Mouse (Mus musculus) hindbrain, embryonic 14.5 days (tissue): ENCODE measurements around the gene Rras2. TPM values are rescaled to one million over a fixed set of nuclear protein-coding genes. Genes with fewer than 3 reads are reported as not detected.

Source experiments
- ATAC-seq: fragments of 200-750 bp; cut with Nextera tagmentation; 2 replicates; pipeline ENCODE4 v1.8.0; 2017; ENCODE audit warnings: moderate number of reproducible peaks, mild to moderate bottlenecking, moderate TSS enrichment, moderate library complexity; ENCODE audit not compliant: low FRiP score
- DNase-seq: peaks from one replicate; pipeline ENCODE4 v3.0.0-alpha.2; 2015; ENCODE audit warnings: low spot score
- H3K27ac ChIP-seq: fragments of 300-500 bp; sonication (generic); 2 replicates; pipeline ENCODE4 v1.5.1; 2014; ENCODE audit warnings: mild to moderate bottlenecking, moderate library complexity
- H3K27me3 ChIP-seq: fragments of 300-500 bp; sonication (generic); 2 replicates; pipeline ENCODE4 v1.6.1; 2014; ENCODE audit warnings: mild to moderate bottlenecking, low read length, mixed read lengths; ENCODE audit not compliant: control insufficient read depth, insufficient read depth
- H3K36me3 ChIP-seq: fragments of 300-500 bp; sonication (generic); replicated peaks from 2 replicates; pipeline ENCODE4 v1.6.1; 2014; ENCODE audit not compliant: control insufficient read depth, insufficient read depth
- H3K4me1 ChIP-seq: fragments of 300-500 bp; sonication (generic); replicated peaks from 2 replicates; pipeline ENCODE4 v1.6.1; 2014; ENCODE audit warnings: antibody characterized with exemption, low read length, mixed read lengths; ENCODE audit not compliant: control insufficient read depth, insufficient read depth
- H3K4me2 ChIP-seq: fragments of 300-500 bp; sonication (generic); replicated peaks from 2 replicates; pipeline ENCODE4 v1.6.1; 2014; ENCODE audit warnings: mild to moderate bottlenecking, moderate library complexity
- H3K4me3 ChIP-seq: fragments of 300-500 bp; sonication (generic); replicated peaks from 2 replicates; pipeline ENCODE4 v1.5.1; 2014; ENCODE audit warnings: mild to moderate bottlenecking, low read length
- H3K9ac ChIP-seq: fragments of 300-500 bp; sonication (generic); 2 replicates; pipeline ENCODE4 v1.6.1; 2014
- H3K9me3 ChIP-seq: fragments of 300-500 bp; sonication (generic); 2 replicates; pipeline ENCODE4 v1.6.1; 2016; ENCODE audit warnings: low read length; ENCODE audit not compliant: control insufficient read depth
- WGBS: fragments of 180-500 bp; shearing (Covaris S2); extraction: QIAGEN DNeasy Blood & Tissue Kit; methylation state at CpG from one replicate; pipeline ENCODE4 v1.1.7; 2014; 5-methylcytosine and 5-hydroxymethylcytosine counted together
- polyA plus RNA-seq: library from polyadenylated mRNA; unstranded; fragments of >200 nt; fragmentation: Nextera tagmentation; extraction: Ambion mirVana; gene quantifications from 2 replicates; pipeline ENCODE4 v1.2.1, GENCODE M21; 2014

Gene Rras2
- polyA plus RNA-seq, 1 experiment from 2014 or later = 23.9 TPM

GRCm38 (mm10) chr7:114101412-114101811, 16.2 kb downstream of the Rras2 start:
- H3K27me3 ChIP-seq = no peaks in the 10 kb centered on the region
- H3K9ac ChIP-seq = no peak overlapping the region
- no peaks in the 10 kb centered on the region for H3K9me3 ChIP-seq
- H3K4me2 ChIP-seq = no peak overlapping the region
- WGBS = 58% methylated on average over 3 of the region's 3 CpGs
- DNase-seq = no peak
- H3K4me3 ChIP-seq = no peak overlapping the region
- H3K4me1 ChIP-seq = no peaks in the 10 kb centered on the region
- H3K27ac ChIP-seq = no peak overlapping the region
- ATAC-seq = no peak
- H3K36me3 ChIP-seq = no peaks in the 10 kb centered on the region

GRCm38 (mm10) chr7:114093548-114094174, 23.9 kb downstream of the Rras2 start:
- Histone ChIP-seq H3K36me3 (no peaks in the 10 kb centered on the region), H3K9ac (no peak overlapping the region), H3K27ac (no peak overlapping the region), H3K4me2 (no peak overlapping the region), H3K9me3 (no peaks in the 10 kb centered on the region), H3K27me3 (no peaks in the 10 kb centered on the region), H3K4me1 (no peaks in the 10 kb centered on the region), H3K4me3 (no peak overlapping the region)
- ATAC-seq (no peak), DNase-seq (no peak)
- WGBS = 85% methylated on average over 8 of the region's 8 CpGs

GRCm38 (mm10) chr7:114090892-114091545, 26.6 kb downstream of the Rras2 start:
- Histone ChIP-seq H3K9ac (no peak overlapping the region), H3K4me2 (no peak overlapping the region), H3K4me3 (no peak overlapping the region), H3K27me3 (no peaks in the 10 kb centered on the region), H3K27ac (no peak overlapping the region), H3K4me1 (no peaks in the 10 kb centered on the region; the same call in 1 of the 2 replicates), H3K36me3 (no peaks in the 10 kb centered on the region), H3K9me3 (no peaks in the 10 kb centered on the region)
- DNase-seq (no peak), ATAC-seq (no peak)
- WGBS = 76% methylated on average over 10 of the region's 10 CpGs

GRCm38 (mm10) chr7:114090231-114090630, 27.4 kb downstream of the Rras2 start:
- H3K36me3 ChIP-seq = no peaks in the 10 kb centered on the region
- DNase-seq (no peak), ATAC-seq (no peak)
- H3K9me3 ChIP-seq = no peaks in the 10 kb centered on the region
- no peak overlapping the region for H3K4me2 ChIP-seq
- no peak overlapping the region for H3K9ac ChIP-seq
- no peaks in the 10 kb centered on the region; the same call in 1 of the 2 replicates for H3K4me1 ChIP-seq
- H3K27me3 ChIP-seq = no peaks in the 10 kb centered on the region
- H3K4me3 ChIP-seq = no peak overlapping the region
- no peak overlapping the region for H3K27ac ChIP-seq
- WGBS = 85% methylated on average over 3 of the region's 3 CpGs

GRCm38 (mm10) chr7:114088918-114089317, 28.7 kb downstream of the Rras2 start:
- WGBS = 77% methylated on average over 5 of the region's 5 CpGs
- Histone ChIP-seq H3K9me3 (no peaks in the 10 kb centered on the region), H3K9ac (no peak overlapping the region), H3K4me3 (no peak overlapping the region), H3K36me3 (no peaks in the 10 kb centered on the region), H3K4me2 (no peak overlapping the region), H3K4me1 (no peaks in the 10 kb centered on the region; the same call in 1 of the 2 replicates), H3K27me3 (no peaks in the 10 kb centered on the region), H3K27ac (no peak overlapping the region)
- DNase-seq = no peak
- ATAC-seq = no peak

GRCm38 (mm10) chr7:114087986-114088385, 29.6 kb downstream of the Rras2 start:
- WGBS = 18% methylated on average over 11 of the region's 11 CpGs
- Histone ChIP-seq H3K36me3 (no peaks in the 10 kb centered on the region), H3K4me2 (no peak overlapping the region), H3K4me3 (no peak overlapping the region), H3K27me3 (no peaks in the 10 kb centered on the region), H3K9ac (no peak overlapping the region), H3K4me1 (no peaks in the 10 kb centered on the region; the same call in 1 of the 2 replicates), H3K27ac (no peak overlapping the region), H3K9me3 (no peaks in the 10 kb centered on the region)
- DNase-seq = no peak
- ATAC-seq = no peak

- ATAC-seq (no peak), DNase-seq (no peak)
- no peak overlapping the region for H3K9ac ChIP-seq
- H3K4me1 ChIP-seq = no peaks in the 10 kb centered on the region; the same call in 1 of the 2 replicates
- H3K27ac ChIP-seq = no peak overlapping the region
- no peak overlapping the region for H3K4me3 ChIP-seq
- H3K4me2 ChIP-seq = no peak overlapping the region
- H3K9me3 ChIP-seq = no peaks in the 10 kb centered on the region
- H3K36me3 ChIP-seq = no peaks in the 10 kb centered on the region
- no peaks in the 10 kb centered on the region for H3K27me3 ChIP-seq
- WGBS = 50% methylated on average over 6 of the region's 6 CpGs
These were observed 30.2 kb downstream of the Rras2 start for GRCm38 (mm10) chr7:114087341-114087740.

- ATAC-seq (no peak), DNase-seq (no peak)
- H3K27ac ChIP-seq = no peak overlapping the region
- H3K4me1 ChIP-seq = no peaks in the 10 kb centered on the region; the same call in 1 of the 2 replicates
- WGBS = 84% methylated on average over 6 of the region's 6 CpGs
- H3K4me2 ChIP-seq = no peak overlapping the region
- no peaks in the 10 kb centered on the region for H3K9me3 ChIP-seq
- H3K36me3 ChIP-seq = no peaks in the 10 kb centered on the region
- H3K27me3 ChIP-seq = no peaks in the 10 kb centered on the region
- no peak overlapping the region for H3K9ac ChIP-seq
- no peak overlapping the region for H3K4me3 ChIP-seq
These were observed 31.4 kb downstream of the Rras2 start for GRCm38 (mm10) chr7:114086021-114086710.

- Histone ChIP-seq H3K27me3 (no peaks in the 10 kb centered on the region), H3K4me1 (no peaks in the 10 kb centered on the region; the same call in 1 of the 2 replicates), H3K4me3 (no peak overlapping the region), H3K9me3 (no peaks in the 10 kb centered on the region), H3K36me3 (no peaks in the 10 kb centered on the region), H3K9ac (no peak overlapping the region), H3K4me2 (no peak overlapping the region), H3K27ac (no peak overlapping the region)
- WGBS = 78% methylated on average over 3 of the region's 3 CpGs
- ATAC-seq (no peak), DNase-seq (no peak)
These were observed 33.8 kb downstream of the Rras2 start for GRCm38 (mm10) chr7:114083760-114084159.
